Mouse (Mus musculus) forelimb bud, embryonic 11.5 days (tissue): Measurements from ENCODE around the gene Glycam1.
A peak's percentile ranks its signal among the peaks of the same experiment; 100 is the strongest.
"Not testable (repeated sequence)": the region's sequence is repeated elsewhere in the genome, so short reads cannot be mapped to it uniquely, and the experiment has no call there.

Experiments
- DNase-seq: peaks from one replicate; pipeline ENCODE4 v3.0.0-alpha.2; 2012; ENCODE audit warnings: low read depth, low spot score

Gene Glycam1

GRCm38 (mm10) chr15:103564981-103565380, at the start of gene Glycam1:
Gene Glycam1, minus strand, starts transcription at chr15:103565081.
- DNase-seq: no peak

DNA sequence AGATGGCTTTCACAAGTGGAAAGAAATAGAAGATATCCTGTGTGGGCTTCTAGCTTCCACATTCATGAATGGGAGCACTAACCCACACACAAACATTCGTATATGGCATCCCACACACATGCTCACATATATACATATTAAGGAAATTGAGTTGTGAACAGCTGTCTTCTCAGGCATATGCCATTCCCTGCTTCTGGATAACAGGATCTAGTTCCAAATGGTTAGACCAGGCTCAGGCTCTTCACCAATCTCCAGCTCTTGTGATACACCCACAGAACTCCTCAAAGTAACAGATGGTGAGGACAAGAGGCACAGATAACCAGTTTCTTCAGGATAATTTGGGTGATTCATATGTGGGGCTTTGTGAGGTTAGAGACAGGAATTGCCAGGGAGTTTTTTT, 39.6 kb upstream of the Glycam1 start:
- DNase-seq: no peak

DNA sequence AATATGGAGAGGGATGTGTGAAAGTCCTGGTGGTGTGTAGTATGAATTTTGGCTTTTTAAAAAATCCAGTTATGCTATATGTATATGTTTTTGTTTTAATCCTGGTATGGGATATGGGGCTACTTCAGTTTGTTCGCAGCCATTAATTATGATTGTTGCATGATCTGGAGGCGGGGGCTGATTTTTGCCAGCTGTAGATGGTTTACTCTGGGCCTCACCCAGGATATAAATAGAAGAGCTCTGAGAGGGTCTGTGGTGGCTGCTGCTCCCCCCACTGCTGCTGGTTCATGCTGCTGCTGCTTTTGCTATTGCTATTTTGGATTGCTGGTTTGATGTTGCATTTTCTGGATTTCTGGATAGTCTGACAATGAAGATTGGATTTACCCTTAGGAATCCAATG, 25.9 kb upstream of the Glycam1 start:
- DNase-seq: no peak

GRCm38 (mm10) chr15:103587752-103588151, 22.9 kb upstream of the Glycam1 start:
- not testable (repeated sequence) for DNase-seq

- DNase-seq: no peak
Observed at GRCm38 (mm10) chr15:103585876-103586275, 21.0 kb upstream of the Glycam1 start.

- peak; percentile 64 for DNase-seq
Observed at GRCm38 (mm10) chr15:103552096-103552690, 12.7 kb downstream of the Glycam1 start.

DNA sequence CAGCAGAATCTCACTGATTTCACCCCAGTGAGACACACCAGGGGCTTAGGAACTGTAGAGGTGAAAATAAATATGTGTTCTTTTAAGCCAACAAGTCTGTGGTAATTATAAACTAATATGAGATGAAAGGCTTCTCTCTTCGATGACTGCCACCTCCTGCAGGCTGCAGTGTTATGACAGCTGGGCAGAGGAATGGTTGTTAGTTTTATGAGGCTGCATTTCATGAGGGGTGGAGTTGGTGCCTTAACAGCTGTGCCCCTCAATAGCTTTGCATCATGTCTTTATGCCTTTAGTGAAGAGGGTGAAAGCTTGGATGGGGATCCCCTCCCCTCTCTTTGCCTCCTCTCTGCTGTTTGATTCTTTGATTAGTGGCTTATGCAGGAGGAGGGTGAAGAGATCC, 13.8 kb downstream of the Glycam1 start:
- peak; percentile 27 for DNase-seq

- DNase-seq: no peak
Observed at GRCm38 (mm10) chr15:103549475-103549874, 15.4 kb downstream of the Glycam1 start.

DNA sequence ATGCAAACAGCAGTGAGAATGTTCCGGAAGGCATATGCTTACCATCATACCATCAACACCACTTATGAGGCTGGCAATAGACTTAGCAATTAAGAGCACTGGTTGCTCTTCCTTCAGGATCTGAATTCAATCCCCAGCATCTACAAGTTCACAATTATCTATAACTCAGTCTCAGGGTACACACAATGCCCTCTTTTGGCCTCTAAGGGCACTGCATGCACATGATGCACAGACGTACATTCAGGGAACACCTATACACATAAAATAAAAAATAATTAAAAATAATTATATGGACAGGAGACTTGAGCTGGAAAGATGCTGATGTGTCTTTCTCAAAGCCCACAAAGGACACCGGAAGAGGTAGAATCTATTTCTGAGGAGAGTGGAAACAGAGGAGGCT, 16.9 kb downstream of the Glycam1 start:
- no peak for DNase-seq

- DNase-seq: no peak
Observed at GRCm38 (mm10) chr15:103542526-103542925, 22.4 kb downstream of the Glycam1 start.

GRCm38 (mm10) chr15:103540646-103541045, 24.2 kb downstream of the Glycam1 start:
- no peak for DNase-seq

- DNase-seq: no peak
Observed at GRCm38 (mm10) chr15:103539259-103539658, 25.6 kb downstream of the Glycam1 start.

- DNase-seq: peak; percentile 48
Observed at GRCm38 (mm10) chr15:103537822-103538213, 27.1 kb downstream of the Glycam1 start, which contains the start of gene Ppp1r1a. Gene Ppp1r1a, minus strand, starts transcription at chr15:103538003.

- DNase-seq: no peak
Observed at GRCm38 (mm10) chr15:103537011-103537821, 27.7 kb downstream of the Glycam1 start.

- DNase-seq: no peak
Observed at GRCm38 (mm10) chr15:103536456-103536855, 28.4 kb downstream of the Glycam1 start.

- DNase-seq: no peak
Observed at GRCm38 (mm10) chr15:103535786-103536185, 29.1 kb downstream of the Glycam1 start.

DNA sequence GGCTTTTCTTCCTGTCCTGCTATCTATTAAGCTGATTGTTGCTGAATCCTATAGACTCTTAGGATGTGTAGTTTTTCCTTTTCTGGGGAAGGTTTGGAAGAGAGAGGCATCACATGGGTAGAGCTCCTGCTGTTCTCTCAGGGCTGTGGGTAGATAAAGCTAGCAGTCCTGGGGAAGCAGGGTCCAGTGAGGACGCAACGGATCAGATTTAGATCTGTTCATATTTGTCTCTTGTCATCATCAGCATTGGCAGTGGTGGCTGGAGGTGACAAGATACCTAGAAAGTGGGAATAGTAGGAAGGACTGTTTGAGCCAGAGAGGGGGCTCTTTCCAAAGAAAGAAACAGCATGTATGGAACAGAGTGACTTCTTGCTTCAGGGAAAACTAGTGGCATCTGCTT, 29.9 kb downstream of the Glycam1 start:
- no peak for DNase-seq

- DNase-seq: no peak
Observed at GRCm38 (mm10) chr15:103534054-103534620, 30.7 kb downstream of the Glycam1 start.

GRCm38 (mm10) chr15:103530372-103530771, 34.5 kb downstream of the Glycam1 start:
- peak; percentile 76 for DNase-seq

- DNase-seq: no peak
Observed at GRCm38 (mm10) chr15:103523156-103523555, 41.7 kb downstream of the Glycam1 start.

DNA sequence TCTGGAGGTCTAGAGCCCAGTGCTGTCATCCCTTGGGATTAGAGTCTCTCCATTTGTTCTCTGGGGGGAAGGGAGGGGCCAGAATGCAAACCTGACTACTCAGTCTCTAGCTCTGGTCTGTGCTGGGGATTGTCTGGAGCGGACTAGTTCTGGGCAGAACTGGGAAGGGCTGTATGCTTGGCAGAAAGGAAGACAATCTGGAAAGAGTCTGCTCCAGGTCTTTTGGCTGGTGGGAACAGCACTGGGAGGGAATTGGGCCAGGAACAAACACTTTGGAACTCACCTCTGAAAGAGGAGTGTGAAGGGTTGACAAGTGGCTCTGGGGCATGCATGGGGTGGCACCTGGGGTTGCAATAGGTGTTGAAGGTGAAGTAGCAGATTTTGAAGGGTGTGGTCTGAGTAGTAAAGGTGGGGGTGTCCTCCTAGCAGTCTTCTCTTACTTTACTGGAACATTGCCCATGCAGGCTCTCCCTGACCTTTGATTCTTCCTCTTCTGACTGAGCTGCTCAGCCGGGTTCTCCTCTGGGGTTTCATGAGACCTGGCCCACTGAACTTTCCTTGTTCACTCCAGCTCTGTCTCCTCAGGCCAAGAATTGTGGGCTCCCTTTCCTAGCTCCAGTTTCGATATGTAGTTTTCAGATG, 42.3 kb downstream of the Glycam1 start:
- DNase-seq: no peak
